Mouse (Mus musculus) cerebellum, adult 2 months (tissue): ENCODE data around the gene Cog6. TPM values are rescaled to one million over a fixed set of nuclear protein-coding genes. Genes with fewer than 3 reads are reported as not detected.

Experiments
- DNase-seq, 2 experiments: peaks; one replicate each; pipeline ENCODE4 v3.0.0; 2021
- H3K27ac ChIP-seq: fragments of 200-500 bp; 2 replicates; pipeline ENCODE4 v1.5.1; 2012; ENCODE audit warnings: low read length, control low read depth, inconsistent platforms; ENCODE audit not compliant: insufficient read depth
- H3K27me3 ChIP-seq: fragments of 200-500 bp; 2 replicates; pipeline ENCODE4 v1.6.1; 2012; ENCODE audit warnings: inconsistent platforms, mild to moderate bottlenecking, low read length, moderate library complexity; ENCODE audit not compliant: control insufficient read depth, insufficient read depth
- H3K4me1 ChIP-seq: fragments of 200-500 bp; 2 replicates; pipeline ENCODE4 v1.6.1; 2011; ENCODE audit warnings: low read length; ENCODE audit not compliant: control insufficient read depth, insufficient read depth
- H3K4me3 ChIP-seq: fragments of 200-500 bp; replicated peaks from 2 replicates; pipeline ENCODE3; 2011; ENCODE audit warnings: mild to moderate bottlenecking, low read depth, low read length, control low read depth; ENCODE audit not compliant: insufficient read depth
- CTCF ChIP-seq: fragments of 200-500 bp; IDR thresholded peaks from 2 replicates; pipeline ENCODE4 v1.5.1; 2011; ENCODE audit warnings: low read depth, mild to moderate bottlenecking, control low read depth, low read length, moderate library complexity, borderline replicate concordance; ENCODE audit not compliant: insufficient read depth
- POLR2A ChIP-seq: fragments of 200-500 bp; IDR thresholded peaks from 2 replicates; pipeline ENCODE4 v1.6.1; 2011; ENCODE audit warnings: low read length, control low read depth, borderline replicate concordance; ENCODE audit not compliant: insufficient read depth
- WGBS: fragments of 180-500 bp; shearing (Covaris S2); methylation state at CpG from one replicate; pipeline ENCODE4 v1.1.7; 2018; 5-methylcytosine and 5-hydroxymethylcytosine counted together
- polyA plus RNA-seq: library from polyadenylated mRNA; depleted of rRNA; stranded (reverse); fragments of >200 nt; gene quantifications from 2 replicates; pipeline ENCODE4 v1.2.3, GENCODE M21; 2012

The Cog6 gene
- polyA plus RNA-seq, 1 experiment, result 44.0 TPM

DNA sequence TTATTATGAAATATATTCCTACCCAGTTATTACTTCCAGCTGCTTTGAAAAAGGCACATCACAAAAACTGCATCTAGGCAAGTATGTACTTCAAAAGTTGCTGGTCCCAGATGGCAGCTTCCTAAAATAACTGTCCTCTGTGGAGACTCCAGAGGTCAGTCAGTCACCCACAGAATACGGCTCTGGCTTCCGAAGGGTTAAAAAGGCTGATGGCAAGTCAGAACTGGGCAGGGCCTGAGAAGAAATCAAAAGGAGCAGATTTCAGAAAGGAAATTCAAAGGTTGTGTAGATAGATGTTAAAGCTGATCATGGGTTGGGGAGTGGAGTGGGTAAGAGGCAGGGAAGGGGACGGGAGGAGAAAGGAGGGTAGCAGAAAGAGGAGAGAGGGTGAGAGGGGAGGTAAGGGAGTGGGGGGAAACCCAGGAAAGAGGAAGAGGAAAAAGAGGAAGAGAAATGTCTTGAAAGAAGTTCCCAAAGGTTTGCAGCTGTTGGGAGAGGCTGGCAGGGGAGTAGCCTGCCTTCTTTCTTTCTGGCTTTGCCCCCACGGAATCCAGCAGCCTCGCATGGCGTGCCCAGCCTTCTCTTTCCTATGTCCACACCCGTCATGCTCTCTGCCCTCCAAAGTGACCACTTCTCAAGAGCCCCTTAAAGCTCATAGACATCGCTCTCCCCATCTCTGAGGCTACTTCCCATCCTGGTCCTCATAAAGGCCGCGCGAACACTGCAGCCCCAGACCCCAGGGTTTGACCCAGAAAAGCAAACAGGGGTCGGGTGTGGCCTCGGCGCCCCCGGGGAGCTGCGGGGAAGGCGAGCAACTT is 23.8 kb upstream of the Cog6 start:
- Histone ChIP-seq H3K4me1 (peaks cover 4% of the 10 kb centered on the region; the same call in 1 of the 2 replicates), H3K27me3 (no peaks in the 10 kb centered on the region), H3K27ac (peak overlapping the region; percentile 56), H3K4me3 (peak overlapping the region; percentile 95)
- TF ChIP-seq CTCF (no peak), POLR2A (no peak)
- DNase-seq, result no peak
- 8% methylated on average over 17 of the region's 17 CpGs for WGBS

DNA sequence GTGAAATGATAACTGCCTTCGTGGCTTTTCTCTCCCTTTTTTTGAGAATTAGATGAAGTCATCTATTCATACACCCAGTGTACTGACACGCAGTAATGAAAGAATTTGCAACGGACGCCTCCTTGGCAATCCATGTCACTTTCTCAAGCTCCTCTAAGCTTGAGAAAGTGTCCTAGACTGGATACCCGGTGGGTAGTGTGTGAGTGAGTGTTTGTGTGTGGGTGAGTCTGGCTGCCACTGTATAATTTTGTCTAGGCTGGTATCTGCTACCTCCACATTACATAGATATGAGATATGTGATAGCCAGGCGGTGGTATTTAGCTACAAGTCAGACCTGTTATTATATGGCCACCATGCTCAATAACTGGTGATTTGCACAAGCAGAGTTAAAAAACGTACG is 22.7 kb upstream of the Cog6 start:
- 86% methylated on average over 8 of the region's 8 CpGs for WGBS
- DNase-seq, result no peak
- Histone ChIP-seq H3K27me3 (no peaks in the 10 kb centered on the region), H3K27ac (no peak overlapping the region), H3K4me1 (no peaks in the 10 kb centered on the region), H3K4me3 (no peak overlapping the region)
- TF ChIP-seq POLR2A, result no peak
- no peak for TF ChIP-seq CTCF

DNA sequence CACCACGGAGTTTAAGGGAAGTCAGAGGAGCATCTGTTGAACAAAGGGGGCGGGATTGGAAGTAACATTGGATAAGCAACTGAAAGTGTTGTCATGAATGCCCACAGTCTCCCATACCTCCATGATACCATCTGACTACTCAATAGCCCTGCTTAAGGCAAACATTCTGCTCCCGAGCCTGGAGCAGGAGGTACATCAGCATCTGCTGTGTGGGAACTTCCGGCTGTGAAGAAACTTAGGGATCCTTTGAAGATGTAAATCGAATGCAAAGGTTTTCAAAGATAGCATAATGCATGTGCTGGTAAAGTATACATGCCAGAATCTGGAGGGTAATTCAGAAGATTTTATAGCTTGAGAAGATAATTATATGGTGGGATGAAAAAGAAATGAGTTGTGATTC is 21.9 kb upstream of the Cog6 start:
- Histone ChIP-seq H3K4me3 (no peak overlapping the region), H3K4me1 (no peaks in the 10 kb centered on the region), H3K27me3 (no peaks in the 10 kb centered on the region), H3K27ac (no peak overlapping the region)
- DNase-seq, result no peak
- 84% methylated on average over 5 of the region's 5 CpGs for WGBS
- no peak for TF ChIP-seq POLR2A
- no peak for TF ChIP-seq CTCF

DNA sequence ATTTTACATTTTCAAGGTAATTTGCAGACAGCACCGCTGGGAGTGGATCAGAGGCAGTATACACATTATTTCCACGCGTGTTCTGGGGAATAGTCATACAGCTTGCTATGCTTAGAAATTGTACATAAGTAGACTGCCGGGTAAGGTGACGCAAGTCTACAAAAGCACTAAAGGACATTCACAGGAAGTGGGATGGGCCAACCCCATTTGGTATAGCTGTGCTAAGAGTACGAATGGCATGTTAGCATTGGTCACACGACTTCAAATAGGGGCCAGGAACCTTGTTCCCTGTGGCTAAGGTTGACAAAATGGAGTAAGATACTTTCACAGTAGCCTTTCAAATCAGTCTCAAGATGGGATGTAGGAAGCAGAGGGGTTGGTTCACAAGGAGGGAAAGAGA is 19.9 kb upstream of the Cog6 start:
- Histone ChIP-seq H3K27ac (no peak overlapping the region), H3K4me3 (no peak overlapping the region), H3K27me3 (no peaks in the 10 kb centered on the region), H3K4me1 (no peaks in the 10 kb centered on the region)
- DNase-seq, result no peak
- 94% methylated on average over 7 of the region's 7 CpGs for WGBS
- TF ChIP-seq CTCF (no peak), POLR2A (no peak)

DNA sequence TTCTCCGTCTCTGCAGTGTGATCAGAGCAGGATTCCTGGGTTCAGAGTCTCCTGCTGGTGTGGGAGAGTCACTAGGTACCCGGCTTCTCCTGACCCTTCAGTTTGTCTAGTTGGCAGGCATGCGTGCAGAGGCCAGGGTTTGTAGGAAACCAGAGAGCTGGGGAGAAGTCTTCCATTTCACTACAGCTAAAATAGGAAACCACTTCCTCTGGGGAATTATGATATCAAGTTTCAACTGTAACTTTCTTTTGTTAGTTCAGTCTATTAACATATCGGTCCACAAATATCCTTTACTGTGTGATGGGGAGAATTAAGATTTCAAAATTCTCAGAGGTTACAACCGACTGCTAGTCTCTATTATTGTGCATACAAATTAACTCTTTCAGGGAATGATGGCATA is 19.0 kb upstream of the Cog6 start:
- H3K4me1 ChIP-seq, result no peaks in the 10 kb centered on the region
- H3K27ac ChIP-seq, result no peak overlapping the region
- TF ChIP-seq POLR2A, result no peak
- no peak for TF ChIP-seq CTCF
- H3K27me3 ChIP-seq, result no peaks in the 10 kb centered on the region
- WGBS, result 86% methylated on average over 5 of the region's 5 CpGs
- no peak for DNase-seq
- H3K4me3 ChIP-seq, result no peak overlapping the region

DNA sequence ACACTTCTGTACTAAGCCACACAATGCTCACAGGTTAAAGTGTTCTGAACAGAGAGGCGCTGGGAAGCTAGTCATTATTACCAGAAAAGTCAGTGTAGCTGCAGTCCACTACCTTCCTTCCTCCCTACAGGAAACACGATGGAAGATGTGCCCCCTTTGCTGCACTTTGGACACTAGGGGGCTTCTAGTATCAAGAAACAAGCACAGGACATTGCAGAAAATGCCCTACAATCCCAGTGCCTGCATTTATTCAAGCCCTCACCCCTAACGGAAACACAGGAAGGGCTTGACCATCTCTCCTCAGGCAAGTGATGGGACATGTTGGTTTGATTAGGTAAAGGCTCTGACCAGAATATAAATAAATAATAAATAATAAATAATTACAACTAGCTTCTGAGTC is 16.4 kb upstream of the Cog6 start:
- no peaks in the 10 kb centered on the region for H3K4me1 ChIP-seq
- H3K27me3 ChIP-seq, result no peaks in the 10 kb centered on the region
- WGBS, result 17% methylated on average over 3 of the region's 3 CpGs
- no peak overlapping the region for H3K4me3 ChIP-seq
- H3K27ac ChIP-seq, result no peak overlapping the region
- TF ChIP-seq CTCF, result peak; percentile 62
- no peak for TF ChIP-seq POLR2A
- DNase-seq, result peak; percentile 50 to 55

DNA sequence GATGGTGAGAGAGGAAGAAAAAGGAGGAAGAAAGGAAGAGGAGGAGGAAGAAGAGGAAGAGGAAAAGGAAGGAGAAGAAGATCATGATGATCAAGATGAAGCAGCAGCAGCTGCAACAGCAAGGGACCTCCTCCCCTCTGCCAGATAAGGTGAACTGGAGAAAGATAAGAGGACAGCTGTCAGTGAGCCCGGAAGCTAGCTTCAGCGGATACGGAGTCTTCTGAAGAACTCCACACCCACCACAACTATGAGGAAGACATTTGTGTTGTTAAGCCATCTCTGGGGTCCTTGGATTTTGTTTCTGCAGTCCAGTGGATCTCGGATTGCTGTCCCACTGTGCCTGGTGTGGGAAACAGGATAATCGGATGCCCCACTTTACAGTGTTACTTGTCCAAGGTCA is 15.4 kb upstream of the Cog6 start:
- Histone ChIP-seq H3K4me3 (no peak overlapping the region), H3K27me3 (no peaks in the 10 kb centered on the region), H3K27ac (no peak overlapping the region), H3K4me1 (no peaks in the 10 kb centered on the region)
- no peak for DNase-seq
- TF ChIP-seq POLR2A, result no peak
- TF ChIP-seq CTCF, result no peak
- 78% methylated on average over 5 of the region's 5 CpGs for WGBS

DNA sequence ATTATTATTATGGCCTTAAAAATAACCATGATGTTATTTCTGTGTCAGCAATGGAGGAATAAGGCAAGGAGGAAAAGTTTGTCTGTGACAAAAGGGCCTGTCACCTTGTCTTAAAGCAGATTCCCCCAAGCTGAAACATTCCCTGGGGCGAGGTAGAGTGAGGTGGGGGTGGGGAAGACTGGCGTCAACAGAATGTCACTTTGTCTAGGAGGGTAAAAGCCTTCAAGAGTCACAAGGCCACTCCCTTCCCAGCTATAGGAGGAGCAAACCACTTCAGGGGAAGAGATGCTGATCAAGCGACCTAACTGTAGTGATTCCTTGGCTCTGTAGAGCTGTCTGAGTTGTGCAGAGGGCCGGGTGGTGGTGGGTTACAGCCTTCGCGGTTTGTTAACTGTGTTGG is 14.5 kb upstream of the Cog6 start:
- TF ChIP-seq CTCF, result no peak
- TF ChIP-seq POLR2A, result no peak
- H3K4me3 ChIP-seq, result no peak overlapping the region
- no peak for DNase-seq
- H3K27ac ChIP-seq, result no peak overlapping the region
- 72% methylated on average over 6 of the region's 6 CpGs for WGBS
- H3K4me1 ChIP-seq, result no peaks in the 10 kb centered on the region
- H3K27me3 ChIP-seq, result no peaks in the 10 kb centered on the region
